Mouse (Mus musculus) liver, embryonic 11.5 days (tissue): ENCODE measurements around the gene Msrb1. TPM values are rescaled to one million over a fixed set of nuclear protein-coding genes. Genes with fewer than 3 reads are reported as not detected.

Source experiments
- ATAC-seq: fragments of 200-750 bp; cut with Nextera tagmentation; replicated peaks from 2 replicates; pipeline ENCODE4 v1.8.0; 2017; ENCODE audit warnings: moderate number of reproducible peaks, mild to moderate bottlenecking, moderate TSS enrichment, moderate library complexity; ENCODE audit not compliant: low FRiP score
- DNase-seq: peaks from one replicate; pipeline ENCODE4 v3.0.0-alpha.2; 2017; ENCODE audit warnings: low spot score
- H3K27ac ChIP-seq: fragments of 300-500 bp; sonication (generic); 2 replicates; pipeline ENCODE4 v1.5.1; 2014; ENCODE audit warnings: mild to moderate bottlenecking, low read depth, low read length, control low read depth
- H3K27me3 ChIP-seq: fragments of 300-500 bp; sonication (generic); replicated peaks from 2 replicates; pipeline ENCODE4 v1.6.1; 2014; ENCODE audit warnings: low read length, mixed read lengths; ENCODE audit not compliant: control insufficient read depth, insufficient read depth
- H3K36me3 ChIP-seq: fragments of 300-500 bp; sonication (generic); 2 replicates; pipeline ENCODE4 v1.6.1; 2014; ENCODE audit warnings: mild to moderate bottlenecking, low read length, moderate library complexity, mixed read lengths; ENCODE audit not compliant: control insufficient read depth, insufficient read depth
- H3K4me1 ChIP-seq: fragments of 300-500 bp; sonication (generic); replicated peaks from 2 replicates; pipeline ENCODE4 v1.6.1; 2014; ENCODE audit warnings: low read length, mixed read lengths; ENCODE audit not compliant: control insufficient read depth, insufficient read depth
- H3K4me2 ChIP-seq: fragments of 300-500 bp; sonication (generic); 2 replicates; pipeline ENCODE4 v1.6.1; 2014; ENCODE audit warnings: mild to moderate bottlenecking, control low read depth, moderate library complexity
- H3K4me3 ChIP-seq: fragments of 300-500 bp; sonication (generic); 2 replicates; pipeline ENCODE4 v1.5.1; 2014; ENCODE audit warnings: low read depth, low read length, control low read depth
- H3K9ac ChIP-seq: fragments of 300-500 bp; sonication (generic); 2 replicates; pipeline ENCODE4 v1.6.1; 2014; ENCODE audit warnings: low read depth, low read length, control low read depth
- H3K9me3 ChIP-seq: fragments of 300-500 bp; sonication (generic); 2 replicates; pipeline ENCODE4 v1.6.1; 2016; ENCODE audit warnings: low read length, inconsistent platforms, mixed read lengths; ENCODE audit not compliant: control insufficient read depth
- WGBS: fragments of 180-500 bp; shearing (Covaris S2); extraction: QIAGEN DNeasy Blood & Tissue Kit; methylation state at CpG from one replicate; pipeline ENCODE4 v1.1.7; 2014; 5-methylcytosine and 5-hydroxymethylcytosine counted together
- polyA plus RNA-seq: library from polyadenylated mRNA; unstranded; fragments of >200 nt; fragmentation: Nextera tagmentation; extraction: Ambion mirVana; gene quantifications from 2 replicates; pipeline ENCODE4 v1.2.1, GENCODE M21; 2014

The Msrb1 gene
- polyA plus RNA-seq, 1 experiment from 2014 or later: 31.0 TPM

GRCm38 (mm10) chr17:24732233-24732935 lies 4.1 kb upstream of the Msrb1 start:
- no peaks in the 10 kb centered on the region for H3K9me3 ChIP-seq
- peaks cover 9% of the 10 kb centered on the region; the same call in 1 of the 2 replicates for H3K4me1 ChIP-seq
- H3K27ac ChIP-seq: no peak overlapping the region
- H3K4me2 ChIP-seq: no peak overlapping the region
- no peaks in the 10 kb centered on the region for H3K27me3 ChIP-seq
- no peaks in the 10 kb centered on the region for H3K36me3 ChIP-seq
- H3K4me3 ChIP-seq: no peak overlapping the region
- DNase-seq: no peak
- 81% methylated on average over 12 of the region's 12 CpGs for WGBS
- ATAC-seq: no peak
- H3K9ac ChIP-seq: no peak overlapping the region

- no peaks in the 10 kb centered on the region for H3K36me3 ChIP-seq
- ATAC-seq (no peak), DNase-seq (no peak)
- no peak overlapping the region for H3K4me3 ChIP-seq
- H3K4me1 ChIP-seq: peaks cover 12% of the 10 kb centered on the region
- H3K9me3 ChIP-seq: no peaks in the 10 kb centered on the region
- WGBS: 87% methylated on average over 21 of the region's 21 CpGs
- H3K9ac ChIP-seq: no peak overlapping the region
- H3K27me3 ChIP-seq: no peaks in the 10 kb centered on the region
- H3K27ac ChIP-seq: no peak overlapping the region
- H3K4me2 ChIP-seq: no peak overlapping the region
Observed at GRCm38 (mm10) chr17:24733434-24734050, 2.9 kb upstream of the Msrb1 start.

DNA sequence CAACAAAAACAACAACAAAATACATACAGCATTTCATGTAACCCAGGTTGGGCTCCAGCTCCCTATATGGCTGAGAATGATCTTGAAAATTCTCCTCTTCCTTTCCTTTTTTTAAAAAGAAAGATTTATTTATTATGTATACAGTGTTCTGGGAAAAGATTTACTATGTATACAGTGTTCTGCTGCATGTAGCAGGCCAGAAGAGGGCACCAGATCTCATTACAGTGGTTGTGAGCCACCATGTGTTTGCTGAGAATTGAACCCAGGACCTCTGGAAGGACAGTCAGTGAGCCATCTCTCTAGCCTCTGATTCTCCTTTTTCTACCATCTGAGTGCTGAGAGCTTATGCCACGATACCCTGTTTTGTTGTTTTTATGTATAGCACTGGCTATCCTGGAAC lies 1.9 kb upstream of the Msrb1 start:
- 81% methylated on average over 1 of the region's 1 CpGs for WGBS
- Histone ChIP-seq H3K9me3 (no peaks in the 10 kb centered on the region), H3K27me3 (no peaks in the 10 kb centered on the region), H3K9ac (no peak overlapping the region), H3K36me3 (no peaks in the 10 kb centered on the region), H3K4me3 (no peak overlapping the region), H3K4me2 (no peak overlapping the region), H3K4me1 (peaks cover 12% of the 10 kb centered on the region), H3K27ac (no peak overlapping the region)
- no peak for DNase-seq
- no peak for ATAC-seq

GRCm38 (mm10) chr17:24735446-24735845 lies 996 bp upstream of the Msrb1 start:
- ATAC-seq (no peak), DNase-seq (no peak)
- no peaks in the 10 kb centered on the region for H3K9me3 ChIP-seq
- 0 out of 2 replicates have a peak overlapping the region, but pooled peaks have one; percentile 71 for H3K4me3 ChIP-seq
- WGBS: 82% methylated on average over 7 of the region's 7 CpGs
- H3K4me2 ChIP-seq: peak overlapping the region; percentile 90
- H3K4me1 ChIP-seq: peaks cover 12% of the 10 kb centered on the region
- H3K27me3 ChIP-seq: no peaks in the 10 kb centered on the region
- peak overlapping the region; percentile 49 for H3K27ac ChIP-seq
- no peaks in the 10 kb centered on the region for H3K36me3 ChIP-seq
- H3K9ac ChIP-seq: peak overlapping the region; percentile 66

DNA sequence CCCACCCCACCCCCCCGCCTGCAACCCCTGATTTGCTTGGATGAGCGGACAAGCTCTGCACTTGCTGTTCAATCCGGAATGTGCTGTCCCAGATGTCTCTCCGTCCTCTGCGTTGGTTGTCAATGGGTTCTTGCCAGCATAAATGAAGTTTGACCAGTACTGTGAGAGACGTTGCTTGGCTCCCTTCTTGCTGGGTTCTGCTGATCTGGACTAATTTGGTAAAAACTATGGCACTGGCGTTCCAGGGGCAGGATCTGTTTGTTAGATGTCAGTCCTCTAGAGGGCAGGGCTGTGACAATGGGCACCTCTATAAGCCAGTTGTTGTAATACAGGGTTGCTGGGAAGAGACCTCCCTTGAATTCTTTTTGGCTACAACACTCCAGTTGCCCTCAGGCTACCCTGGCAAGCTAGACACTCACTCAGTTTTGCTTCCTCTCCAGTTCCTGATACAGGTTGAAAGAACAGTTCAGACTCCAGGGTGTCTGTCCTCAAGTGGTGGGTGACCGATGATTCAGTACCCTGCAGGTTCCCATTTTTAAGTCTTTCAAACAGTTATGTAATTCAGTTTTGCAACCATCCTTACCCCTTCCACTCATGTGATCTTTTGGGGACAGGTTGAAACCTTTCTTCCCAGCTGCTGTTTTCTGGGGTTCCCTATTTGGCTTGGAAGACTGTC lies 831 bp downstream of the Msrb1 start:
- ATAC-seq (no peak), DNase-seq (no peak)
- Histone ChIP-seq H3K36me3 (no peaks in the 10 kb centered on the region), H3K27me3 (no peaks in the 10 kb centered on the region), H3K4me3 (peak overlapping the region; percentile 71), H3K27ac (peak overlapping the region; percentile 46; the same call in 1 of the 2 replicates), H3K4me2 (peak overlapping the region; percentile 90), H3K9me3 (no peaks in the 10 kb centered on the region), H3K9ac (peak overlapping the region; percentile 77), H3K4me1 (peaks cover 12% of the 10 kb centered on the region)
- 23% methylated on average over 8 of the region's 8 CpGs for WGBS

- ATAC-seq (no peak), DNase-seq (no peak)
- Histone ChIP-seq H3K27me3 (no peaks in the 10 kb centered on the region), H3K27ac (no peak overlapping the region), H3K9me3 (no peaks in the 10 kb centered on the region), H3K36me3 (no peaks in the 10 kb centered on the region), H3K4me2 (no peak overlapping the region; the same call in 1 of the 2 replicates), H3K4me3 (no peak overlapping the region), H3K9ac (no peak overlapping the region), H3K4me1 (peaks cover 12% of the 10 kb centered on the region)
- WGBS: 78% methylated on average over 4 of the region's 4 CpGs
Observed at GRCm38 (mm10) chr17:24738238-24738637, 1.8 kb downstream of the Msrb1 start.

- ATAC-seq: no peak
Observed at GRCm38 (mm10) chr17:24739926-24740325, 3.5 kb downstream of the Msrb1 start.

GRCm38 (mm10) chr17:24742307-24742706 lies 5.9 kb downstream of the Msrb1 start:
- 78% methylated on average over 8 of the region's 8 CpGs for WGBS
- ATAC-seq: no peak
- no peak overlapping the region for H3K4me2 ChIP-seq
- peaks cover 4% of the 10 kb centered on the region; the same call in 1 of the 2 replicates for H3K4me1 ChIP-seq
- H3K27me3 ChIP-seq: no peaks in the 10 kb centered on the region
- no peak for DNase-seq
- H3K4me3 ChIP-seq: no peak overlapping the region
- no peaks in the 10 kb centered on the region for H3K9me3 ChIP-seq
- H3K36me3 ChIP-seq: no peaks in the 10 kb centered on the region
- H3K9ac ChIP-seq: no peak overlapping the region
- no peak overlapping the region for H3K27ac ChIP-seq

More at GRCm38 (mm10) chr17:24739926-24740325, 3.5 kb downstream of the Msrb1 start:
- H3K9ac ChIP-seq: 0 out of 2 replicates have a peak overlapping the region, but pooled peaks have one; percentile 11
- H3K4me1 ChIP-seq: peaks cover 12% of the 10 kb centered on the region
- H3K27me3 ChIP-seq: no peaks in the 10 kb centered on the region
- no peaks in the 10 kb centered on the region for H3K9me3 ChIP-seq
- DNase-seq: no peak
- no peak overlapping the region for H3K27ac ChIP-seq
- no peak overlapping the region for H3K4me3 ChIP-seq
- no peaks in the 10 kb centered on the region for H3K36me3 ChIP-seq
- 84% methylated on average over 8 of the region's 8 CpGs for WGBS
- no peak overlapping the region for H3K4me2 ChIP-seq
